Mouse (Mus musculus) liver, embryonic 14.5 days (tissue): Measurements from ENCODE around the gene Galr2. TPM values are rescaled to one million over a fixed set of nuclear protein-coding genes. Genes with fewer than 3 reads are reported as not detected.

ENCODE experiments used
- ATAC-seq: fragments of 200-750 bp; cut with Nextera tagmentation; 2 replicates; pipeline ENCODE4 v1.8.0; 2017; ENCODE audit warnings: moderate number of reproducible peaks, mild to moderate bottlenecking, moderate library complexity; ENCODE audit not compliant: insufficient read depth
- DNase-seq, 3 experiments: peaks; one replicate each; pipeline ENCODE4 v3.0.0-alpha.2; 2012 to 2013; ENCODE audit warnings: low read depth in 3 of 3, low spot score in 3 of 3
- H3K27ac ChIP-seq: fragments of 300-500 bp; sonication (generic); 2 replicates; pipeline ENCODE4 v1.5.1; 2014; ENCODE audit warnings: moderate library complexity, mild to moderate bottlenecking, control low read depth, inconsistent platforms
- H3K27me3 ChIP-seq: fragments of 300-500 bp; sonication (generic); 2 replicates; pipeline ENCODE4 v1.6.1; 2014; ENCODE audit warnings: mild to moderate bottlenecking, low read length, moderate library complexity; ENCODE audit not compliant: control insufficient read depth, insufficient read depth
- H3K36me3 ChIP-seq: fragments of 300-500 bp; sonication (generic); replicated peaks from 2 replicates; pipeline ENCODE4 v1.6.1; 2014; ENCODE audit warnings: low read depth; ENCODE audit not compliant: control insufficient read depth, insufficient read depth
- H3K4me1 ChIP-seq, 2 experiments: fragments of 200-500 bp in 1 of 2; fragments of 300-500 bp in 1 of 2; sonication (generic) in 1 of 2; replicated peaks; 2 replicates each; pipeline ENCODE4 v1.6.1; 2012 to 2014; ENCODE audit warnings: antibody characterized with exemption in 1 of 2, inconsistent platforms in 1 of 2, low read length in 1 of 2; ENCODE audit not compliant: control insufficient read depth in 2 of 2, insufficient read depth in 2 of 2
- H3K4me2 ChIP-seq: fragments of 300-500 bp; sonication (generic); 2 replicates; pipeline ENCODE4 v1.6.1; 2014; ENCODE audit warnings: low read depth, mild to moderate bottlenecking, control low read depth, moderate library complexity
- H3K4me3 ChIP-seq, 2 experiments: fragments of 200-500 bp in 1 of 2; fragments of 300-500 bp in 1 of 2; sonication (generic) in 1 of 2; 2 replicates each; pipeline ENCODE4 v1.5.1; 2012 to 2014; ENCODE audit warnings: low read depth in 2 of 2, low read length in 2 of 2, mild to moderate bottlenecking in 2 of 2, control low read depth in 1 of 2, inconsistent platforms in 1 of 2, moderate library complexity in 1 of 2; ENCODE audit not compliant: insufficient read depth in 1 of 2
- H3K9ac ChIP-seq: fragments of 300-500 bp; sonication (generic); replicated peaks from 2 replicates; pipeline ENCODE4 v1.6.1; 2014; ENCODE audit warnings: mild to moderate bottlenecking, control low read depth, moderate library complexity
- H3K9me3 ChIP-seq: fragments of 300-500 bp; sonication (generic); 2 replicates; pipeline ENCODE4 v1.6.1; 2016; ENCODE audit warnings: low read length, mixed read lengths; ENCODE audit not compliant: control insufficient read depth
- CTCF ChIP-seq: IDR thresholded peaks from 2 replicates; pipeline ENCODE4 v1.5.1; 2016; ENCODE audit warnings: antibody characterized with exemption, low read depth, control low read depth
- EP300 ChIP-seq: IDR thresholded peaks from 2 replicates; pipeline ENCODE4 v1.6.1; 2016; ENCODE audit warnings: antibody characterized with exemption, low read depth
- WGBS: fragments of 180-500 bp; shearing (Covaris S2); extraction: QIAGEN DNeasy Blood & Tissue Kit; methylation state at CpG from one replicate; pipeline ENCODE4 v1.1.7; 2014; ENCODE audit not compliant: insufficient replicate concordance; 5-methylcytosine and 5-hydroxymethylcytosine counted together
- polyA plus RNA-seq, 2 experiments: library from polyadenylated mRNA; depleted of rRNA in 1 of 2; stranded (reverse) in 1 of 2; unstranded in 1 of 2; fragments of >200 nt; fragmentation: Nextera tagmentation in 1 of 2; extraction: Ambion mirVana in 1 of 2; gene quantifications; 2 replicates each; pipeline versions ENCODE4 v1.2.1 to v1.2.3; 2012 to 2014

Gene Galr2
- polyA plus RNA-seq, 2 experiments, result 0.02 TPM; not detected in 1

DNA sequence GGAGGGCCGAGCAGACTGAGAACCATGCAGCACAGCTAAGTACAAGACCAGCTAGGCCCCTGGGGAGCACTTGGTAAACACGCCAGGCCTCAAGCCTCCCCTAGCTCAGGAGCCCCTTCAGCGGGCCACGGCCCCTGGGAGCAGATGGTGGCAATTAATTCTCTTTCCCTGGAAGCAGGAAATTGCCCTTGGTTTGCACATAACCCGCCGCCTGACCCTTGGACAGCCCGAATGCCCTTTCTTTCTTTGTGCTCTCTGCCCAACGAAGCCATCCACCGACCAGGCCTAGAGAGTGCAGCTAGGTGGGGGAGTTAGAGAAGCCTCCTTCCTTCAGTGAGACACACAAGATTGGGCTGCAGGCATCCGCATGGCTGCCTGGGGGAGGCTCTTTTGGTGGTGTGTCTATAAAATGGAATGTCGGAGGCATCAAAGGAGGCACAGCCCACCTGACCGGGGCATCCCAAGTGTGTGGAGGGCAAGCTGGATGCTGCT is 38.9 kb upstream of the Galr2 start:
- Histone ChIP-seq H3K9ac (no peak overlapping the region), H3K36me3 (peaks cover 22% of the 10 kb centered on the region), H3K9me3 (no peaks in the 10 kb centered on the region), H3K27ac (no peak overlapping the region), H3K4me2 (no peak overlapping the region), H3K4me1 (no peaks in the 10 kb centered on the region), H3K27me3 (peaks cover 10% of the 10 kb centered on the region; the same call in 1 of the 2 replicates), H3K4me3 (no peak overlapping the region)
- WGBS, result 58% methylated on average over 12 of the region's 12 CpGs
- DNase-seq (no peak), ATAC-seq (no peak)
- TF ChIP-seq CTCF (no peak), EP300 (no peak)

DNA sequence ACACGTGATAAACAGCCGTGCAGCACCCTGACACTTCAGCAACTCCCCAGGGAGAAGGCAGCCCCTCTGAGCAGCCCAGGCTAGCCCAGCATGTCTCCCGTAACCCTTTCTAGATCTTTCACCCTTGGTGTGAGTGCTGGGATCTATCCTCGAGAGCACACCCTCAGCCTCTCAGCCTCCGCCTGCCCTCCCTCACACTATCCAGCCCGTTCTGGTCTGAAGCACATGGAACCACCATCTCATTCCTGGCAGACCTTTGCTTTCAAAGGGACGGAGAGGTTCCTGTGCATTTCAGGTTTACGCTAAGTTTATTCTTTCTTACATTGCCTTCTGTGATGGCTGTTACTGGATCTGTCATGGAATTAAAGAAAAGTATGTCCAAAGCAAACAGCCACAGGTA is 36.2 kb upstream of the Galr2 start:
- H3K4me3 ChIP-seq, result no peak overlapping the region
- H3K9ac ChIP-seq, result no peak overlapping the region
- TF ChIP-seq CTCF (no peak), EP300 (no peak)
- peaks cover 46% of the 10 kb centered on the region for H3K36me3 ChIP-seq
- H3K27ac ChIP-seq, result no peak overlapping the region
- no peak for DNase-seq
- no peak overlapping the region for H3K4me2 ChIP-seq
- no peaks in the 10 kb centered on the region for H3K4me1 ChIP-seq
- WGBS, result 78% methylated on average over 8 of the region's 8 CpGs
- H3K27me3 ChIP-seq, result no peaks in the 10 kb centered on the region
- ATAC-seq, result no peak
- H3K9me3 ChIP-seq, result no peaks in the 10 kb centered on the region

DNA sequence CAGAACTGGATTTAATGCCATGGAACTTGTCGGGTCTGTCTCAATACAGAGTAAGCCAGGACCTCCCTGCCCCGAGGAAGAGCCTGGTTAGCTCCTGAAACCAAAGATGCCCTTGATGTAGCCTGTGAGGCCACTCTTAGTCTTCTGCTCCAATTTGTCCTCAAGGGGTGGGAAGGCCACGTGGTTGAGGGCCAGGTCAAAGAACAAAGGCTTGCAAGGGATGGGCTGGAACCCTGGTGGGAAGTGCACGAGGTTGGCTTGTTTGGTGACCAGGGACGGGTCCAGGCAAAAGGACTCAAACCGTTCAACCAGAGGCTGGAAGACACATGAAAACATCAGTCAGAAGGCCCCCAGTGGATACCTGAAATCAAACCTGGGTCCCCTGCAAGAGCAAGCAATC is 35.1 kb upstream of the Galr2 start:
- Histone ChIP-seq H3K27me3 (no peaks in the 10 kb centered on the region), H3K4me2 (no peak overlapping the region), H3K9me3 (no peaks in the 10 kb centered on the region), H3K36me3 (peaks cover 56% of the 10 kb centered on the region), H3K4me1 (no peaks in the 10 kb centered on the region), H3K9ac (no peak overlapping the region), H3K27ac (no peak overlapping the region), H3K4me3 (no peak overlapping the region)
- 75% methylated on average over 6 of the region's 6 CpGs for WGBS
- ATAC-seq (no peak), DNase-seq (no peak)
- TF ChIP-seq CTCF (no peak), EP300 (no peak)

GRCm38 (mm10) chr11:116247502-116248222 is 33.1 kb upstream of the Galr2 start:
- H3K4me1 ChIP-seq, result no peaks in the 10 kb centered on the region
- ATAC-seq, result no peak
- no peaks in the 10 kb centered on the region for H3K9me3 ChIP-seq
- no peaks in the 10 kb centered on the region for H3K27me3 ChIP-seq
- no peak overlapping the region for H3K4me3 ChIP-seq
- no peak for DNase-seq
- WGBS, result 81% methylated on average over 14 of the region's 14 CpGs
- peaks cover 68% of the 10 kb centered on the region for H3K36me3 ChIP-seq
- H3K27ac ChIP-seq, result no peak overlapping the region
- H3K9ac ChIP-seq, result no peak overlapping the region
- no peak overlapping the region for H3K4me2 ChIP-seq
- no peak for TF ChIP-seq EP300
- no peak for TF ChIP-seq CTCF

- H3K27ac ChIP-seq, result no peak overlapping the region
- no peaks in the 10 kb centered on the region for H3K4me1 ChIP-seq
- no peak overlapping the region for H3K4me2 ChIP-seq
- H3K36me3 ChIP-seq, result peaks cover 76% of the 10 kb centered on the region
- no peak for TF ChIP-seq CTCF
- TF ChIP-seq EP300, result no peak
- H3K27me3 ChIP-seq, result no peaks in the 10 kb centered on the region
- DNase-seq, result no peak
- 85% methylated on average over 8 of the region's 8 CpGs for WGBS
- no peak for ATAC-seq
- no peak overlapping the region for H3K4me3 ChIP-seq
- no peak overlapping the region for H3K9ac ChIP-seq
- H3K9me3 ChIP-seq, result no peaks in the 10 kb centered on the region
Measured at GRCm38 (mm10) chr11:116250898-116251297, 29.8 kb upstream of the Galr2 start.
